Mouse (Mus musculus): ENCODE measurements around the gene Lurap1l. TPM values are rescaled to one million over a fixed set of nuclear protein-coding genes. Genes with fewer than 3 reads are reported as not detected.

Gene Lurap1l
- total RNA-seq, 2 experiments from 2014 or later: 6.3 to 7.2 TPM

DNA sequence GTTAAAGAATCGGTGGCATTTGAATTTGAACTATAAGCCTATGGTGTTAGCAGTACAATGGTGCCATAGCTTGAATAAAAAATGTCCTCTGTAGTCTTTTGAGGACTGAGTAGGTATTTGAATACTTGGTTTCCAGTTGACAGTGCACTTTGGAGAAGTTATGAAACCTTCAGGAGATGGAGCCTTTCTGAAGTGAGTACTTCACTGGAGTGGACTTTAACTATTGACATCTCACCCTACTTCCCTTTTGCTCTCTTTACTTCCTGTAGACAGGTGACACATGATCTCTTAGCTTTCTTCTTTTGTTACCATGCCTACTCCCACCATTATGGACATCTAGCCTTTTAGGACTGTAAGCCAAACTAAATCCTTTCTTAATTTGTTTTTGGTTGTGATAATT, 80.4 kb downstream of the Lurap1l start:
- no peak for DNase-seq (ENCODE audit: low spot score in 2 of 2)

DNA sequence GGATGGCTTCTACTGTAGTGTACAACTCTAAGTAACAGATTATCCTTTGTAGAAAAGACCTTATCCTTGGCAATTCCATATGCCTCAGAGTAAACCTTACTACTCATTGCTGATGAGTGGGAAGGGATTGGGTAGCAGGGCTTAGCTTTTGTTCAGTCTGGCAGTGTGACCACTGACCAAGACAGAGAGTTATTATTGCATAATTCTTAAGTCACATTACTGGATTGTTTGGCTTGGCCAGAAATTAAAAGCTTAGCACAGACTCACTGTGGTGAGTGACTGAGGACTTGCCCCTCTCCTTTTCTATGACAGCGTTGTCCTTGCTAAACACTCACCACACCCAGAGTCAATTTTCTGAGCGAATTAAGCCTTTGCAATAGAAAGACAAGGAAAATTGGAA, 93.1 kb downstream of the Lurap1l start:
- no peak for DNase-seq (ENCODE audit: low spot score in 2 of 2)

Small RNAs within 50 kb of the gene (microRNA-seq; reads per million reads assigned to microRNA genes)
- gene Gm27452: not detected

Other genes with a start within 250 kb of the Lurap1l start
- gene Tyrp1, start 76.5 kb upstream of the Lurap1l start, total RNA-seq (2021): under 1 TPM in 1 of 2 experiments, not detected in 1; 0.34 TPM

Measured in adrenal gland, postnatal 4 days (tissue).